Mouse (Mus musculus) MEL (cell line): ENCODE results near the gene Cnppd1. TPM values are rescaled to one million over a fixed set of nuclear protein-coding genes. Genes with fewer than 3 reads are reported as not detected.

Experiments
- DNase-seq: peaks from one replicate; pipeline ENCODE4 v3.0.0; 2011; ENCODE audit warnings: low read depth, low spot score
- H3K27ac ChIP-seq: 2 replicates; pipeline ENCODE4 v1.5.1; 2012; ENCODE audit warnings: low read depth, mild to moderate bottlenecking, control low read depth, low read length, moderate library complexity; ENCODE audit not compliant: control insufficient read depth
- H3K27me3 ChIP-seq, 2 experiments: fragments of 150-350 bp in 1 of 2; sonication (generic) in 1 of 2; 2 replicates each; pipeline ENCODE4 v1.6.1; 2012; ENCODE audit warnings: low read length in 2 of 2, mild to moderate bottlenecking in 2 of 2, improper control_type of control experiment in 1 of 2, moderate library complexity in 1 of 2; ENCODE audit not compliant: insufficient read depth in 2 of 2, control insufficient read depth in 1 of 2
- H3K36me3 ChIP-seq, 2 experiments: 2 replicates each; pipeline ENCODE4 v1.6.1; 2012 to 2014; ENCODE audit warnings: low read length in 2 of 2, improper control_type of control experiment in 1 of 2, inconsistent platforms in 1 of 2, mild to moderate bottlenecking in 1 of 2; ENCODE audit not compliant: insufficient read depth in 2 of 2, control insufficient read depth in 1 of 2
- H3K4me1 ChIP-seq, 2 experiments: fragments of 150-350 bp in 1 of 2; sonication (generic) in 1 of 2; 2 replicates each; pipeline ENCODE4 v1.6.1; 2012; ENCODE audit warnings: low read length in 2 of 2, improper control_type of control experiment in 1 of 2, mild to moderate bottlenecking in 1 of 2; ENCODE audit not compliant: insufficient read depth in 2 of 2, control insufficient read depth in 1 of 2
- H3K4me3 ChIP-seq, 2 experiments: fragments of 150-350 bp in 1 of 2; sonication (generic) in 1 of 2; 2 replicates each; pipeline ENCODE4 v1.5.1; 2012; ENCODE audit warnings: low read depth in 2 of 2, low read length in 2 of 2, mild to moderate bottlenecking in 2 of 2, moderate library complexity in 2 of 2, control low read depth in 1 of 2, improper control_type of control experiment in 1 of 2; ENCODE audit not compliant: control insufficient read depth in 1 of 2, insufficient read depth in 1 of 2
- H3K79me2 ChIP-seq: 2 replicates; pipeline ENCODE4 v1.6.1; 2012; ENCODE audit warnings: mild to moderate bottlenecking, low read length, moderate library complexity; ENCODE audit not compliant: control insufficient read depth, poor library complexity, insufficient read depth
- H3K9ac ChIP-seq: 2 replicates; pipeline ENCODE4 v1.6.1; 2012; ENCODE audit warnings: low read depth, mild to moderate bottlenecking, control low read depth, low read length, moderate library complexity; ENCODE audit not compliant: control insufficient read depth, poor library complexity, severe bottlenecking
- H3K9me3 ChIP-seq: fragments of 150-350 bp; sonication (generic); replicated peaks from 2 replicates; pipeline ENCODE4 v1.6.1; 2012; ENCODE audit warnings: mild to moderate bottlenecking, low read length, improper control_type of control experiment, moderate library complexity; ENCODE audit not compliant: insufficient read depth
- CHD1 ChIP-seq: IDR thresholded peaks from 2 replicates; pipeline ENCODE4 v1.6.1; 2012; ENCODE audit warnings: low read depth, mild to moderate bottlenecking, inconsistent platforms, low read length, improper control_type of control experiment
- CTCF ChIP-seq, 3 experiments: IDR thresholded peaks in 2 of 3; conservative IDR thresholded peaks in 1 of 3; 2 replicates each; pipeline ENCODE4 v1.5.1; 2011 to 2012; ENCODE audit warnings: low read length in 3 of 3, low read depth in 2 of 3, mild to moderate bottlenecking in 2 of 3, improper control_type of control experiment in 1 of 3, inconsistent platforms in 1 of 3, mixed read lengths in 1 of 3, moderate library complexity in 1 of 3; ENCODE audit not compliant: control insufficient read depth in 1 of 3, insufficient read depth in 1 of 3, poor library complexity in 1 of 3, severe bottlenecking in 1 of 3
- E2F4 ChIP-seq: IDR thresholded peaks from 2 replicates; pipeline ENCODE4 v1.6.1; 2011; ENCODE audit warnings: low read depth, low read length, improper control_type of control experiment, borderline replicate concordance
- GATA1 ChIP-seq: IDR thresholded peaks from 2 replicates; pipeline ENCODE4 v1.6.1; 2011; ENCODE audit warnings: low read depth, low read length, improper control_type of control experiment
- JUND ChIP-seq: IDR thresholded peaks from 2 replicates; pipeline ENCODE4 v1.6.1; 2011; ENCODE audit warnings: low read depth, mild to moderate bottlenecking, improper control_type of control experiment, low read length
- MEF2A ChIP-seq: IDR thresholded peaks from 2 replicates; pipeline ENCODE4 v1.6.1; 2014; ENCODE audit warnings: low read depth, mild to moderate bottlenecking, inconsistent platforms, low read length, improper control_type of control experiment; ENCODE audit not compliant: poor library complexity, insufficient replicate concordance, severe bottlenecking; ENCODE audit errors: extremely low read depth
- MXI1 ChIP-seq: IDR thresholded peaks from 2 replicates; pipeline ENCODE4 v1.6.1; 2011; ENCODE audit warnings: mild to moderate bottlenecking, low read depth, low read length, improper control_type of control experiment
- MYB ChIP-seq: IDR thresholded peaks from 2 replicates; pipeline ENCODE4 v1.6.1; 2011; ENCODE audit warnings: mild to moderate bottlenecking, low read depth, low read length, improper control_type of control experiment
- NELFE ChIP-seq: IDR thresholded peaks from 2 replicates; pipeline ENCODE4 v1.6.1; 2011; ENCODE audit warnings: low read depth, low read length, improper control_type of control experiment
- POLR2A ChIP-seq, 2 experiments: IDR thresholded peaks; 2 replicates each; pipeline ENCODE4 v1.6.1; 2011 to 2012; ENCODE audit warnings: low read length in 2 of 2, mild to moderate bottlenecking in 2 of 2, control low read depth in 1 of 2, improper control_type of control experiment in 1 of 2, low read depth in 1 of 2, moderate library complexity in 1 of 2; ENCODE audit not compliant: control insufficient read depth in 1 of 2, insufficient read depth in 1 of 2, poor library complexity in 1 of 2
- POLR2AphosphoS2 ChIP-seq: IDR thresholded peaks from 2 replicates; pipeline ENCODE4 v1.6.1; 2011; ENCODE audit warnings: low read length, improper control_type of control experiment
- RAD21 ChIP-seq: IDR thresholded peaks from 2 replicates; pipeline ENCODE4 v1.6.1; 2011; ENCODE audit warnings: mild to moderate bottlenecking, low read depth, low read length, improper control_type of control experiment
- SIN3A ChIP-seq: IDR thresholded peaks from 2 replicates; pipeline ENCODE4 v1.6.1; 2012; ENCODE audit warnings: low read length, improper control_type of control experiment, inconsistent platforms
- SMC3 ChIP-seq: IDR thresholded peaks from 2 replicates; pipeline ENCODE4 v1.6.1; 2011; ENCODE audit warnings: low read depth, low read length, improper control_type of control experiment
- TBP ChIP-seq: IDR thresholded peaks from 2 replicates; pipeline ENCODE4 v1.8.0; 2011; ENCODE audit warnings: low read depth, low read length, improper control_type of control experiment
- TCF12 ChIP-seq: IDR thresholded peaks from 2 replicates; pipeline ENCODE4 v1.6.1; 2014; ENCODE audit warnings: low read depth, mild to moderate bottlenecking, inconsistent platforms, low read length, improper control_type of control experiment, moderate library complexity
- ZC3H11A ChIP-seq: IDR thresholded peaks from 2 replicates; pipeline ENCODE4 v1.6.1; 2012; ENCODE audit warnings: low read depth, mild to moderate bottlenecking, inconsistent platforms, low read length, improper control_type of control experiment
- ZKSCAN1 ChIP-seq: IDR thresholded peaks from 2 replicates; pipeline ENCODE4 v1.6.1; 2012; ENCODE audit warnings: low read depth, mild to moderate bottlenecking, inconsistent platforms, low read length, improper control_type of control experiment, moderate library complexity
- ZMIZ1 ChIP-seq: IDR thresholded peaks from 2 replicates; pipeline ENCODE4 v1.6.1; 2012; ENCODE audit warnings: low read depth, mild to moderate bottlenecking, inconsistent platforms, low read length, improper control_type of control experiment, moderate library complexity
- ZNF384 ChIP-seq: IDR thresholded peaks from 2 replicates; pipeline ENCODE4 v1.6.1; 2012; ENCODE audit warnings: low read depth, mild to moderate bottlenecking, inconsistent platforms, low read length, improper control_type of control experiment
- polyA plus RNA-seq, 2 experiments: library from polyadenylated mRNA; stranded (reverse) in 1 of 2; unstranded in 1 of 2; fragments of >175 nt in 1 of 2; fragments of >200 nt in 1 of 2; gene quantifications; 2 replicates each; pipeline versions ENCODE4 v1.2.1 to v1.2.4; 2012; ENCODE audit warnings: low replicate concordance in 2 of 2, low read depth in 1 of 2; ENCODE audit not compliant: insufficient read length in 2 of 2, insufficient read depth in 1 of 2, missing spikeins in 1 of 2
- total RNA-seq: library from RNA; depleted of rRNA; stranded (reverse); fragments of 300-350 nt; gene quantifications from 2 replicates; pipeline ENCODE4 v1.2.3, GENCODE M21; 2012

Gene Cnppd1
- total and polyA plus RNA-seq, 3 experiments = 54.4 to 314 (median 70.1) TPM

DNA sequence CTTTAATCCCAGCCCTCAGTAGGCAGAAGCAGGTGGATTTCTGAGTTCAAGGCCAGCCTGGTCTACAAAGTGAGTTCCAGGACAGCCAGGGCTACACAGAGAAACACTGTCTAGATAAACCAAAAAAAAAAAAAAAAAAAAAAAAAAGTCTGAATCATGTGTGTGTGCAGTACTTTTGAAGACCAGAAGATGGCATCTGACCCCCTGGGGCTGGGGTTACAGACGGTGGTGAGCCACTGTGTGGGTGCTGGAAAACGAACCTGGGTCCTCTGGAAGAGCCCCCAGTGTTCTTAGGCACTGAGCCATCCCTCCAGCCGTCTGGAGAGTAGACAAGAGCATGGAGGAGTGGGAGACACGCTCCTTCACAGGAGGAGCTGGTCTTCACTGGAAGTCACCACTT is 39.6 kb upstream of the Cnppd1 start:
- no peak overlapping the region for H3K9ac ChIP-seq
- no peaks in the 10 kb centered on the region for H3K9me3 ChIP-seq
- TF ChIP-seq TBP = no peak
- 0 out of 2 replicates have a peak, but pooled peaks have one; percentile 2 for TF ChIP-seq ZC3H11A
- TF ChIP-seq CTCF (IDR thresholded peaks at IDR 0.05 in 2 of 3, conservative IDR thresholded peaks at IDR 0.05 in 1 of 3; ENCODE audit: control insufficient read depth in 1 of 3, insufficient read depth in 1 of 3, low read depth in 2 of 3, low read length in 3 of 3, poor library complexity in 1 of 3, severe bottlenecking in 1 of 3) = peak; percentile 24 to 52 (median 37)
- TF ChIP-seq SMC3 = peak; percentile 54
- TF ChIP-seq RAD21 = peak; percentile 43
- peak; percentile 95 for TF ChIP-seq ZNF384
- DNase-seq = peak; percentile 46
- H3K27me3 ChIP-seq = no peaks in the 10 kb centered on the region
- peaks cover 14% of the 10 kb centered on the region for H3K79me2 ChIP-seq
- no peak overlapping the region for H3K27ac ChIP-seq
- no peak overlapping the region for H3K4me3 ChIP-seq
- peaks cover 2 to 16% of the 10 kb centered on the region in 2 experiments for H3K4me1 ChIP-seq
- peaks cover 0 to 13% of the 10 kb centered on the region in 2 experiments; a peak in 2 of 4 replicates for H3K36me3 ChIP-seq

- Histone ChIP-seq H3K36me3 (peaks cover 0 to 11% of the 10 kb centered on the region in 2 experiments; a peak in 3 of 4 replicates), H3K4me3 (no peak overlapping the region), H3K9me3 (no peaks in the 10 kb centered on the region), H3K9ac (no peak overlapping the region), H3K4me1 (peaks cover 2 to 10% of the 10 kb centered on the region in 2 experiments; a peak in 3 of 4 replicates), H3K27ac (no peak overlapping the region), H3K27me3 (no peaks in the 10 kb centered on the region), H3K79me2 (peaks cover 14% of the 10 kb centered on the region)
- DNase-seq = no peak
- TF ChIP-seq SIN3A (no peak), TCF12 (no peak), RAD21 (no peak), SMC3 (no peak), CHD1 (no peak), JUND (no peak), MXI1 (no peak), MEF2A (no peak), MYB (no peak), POLR2A (IDR thresholded peaks at IDR 0.05; ENCODE audit: control insufficient read depth in 1 of 2, insufficient read depth in 1 of 2, low read depth in 1 of 2, low read length in 2 of 2, poor library complexity in 1 of 2) (no peak), ZMIZ1 (no peak), GATA1 (no peak), ZNF384 (no peak), ZKSCAN1 (no peak), E2F4 (no peak), POLR2AphosphoS2 (no peak), NELFE (no peak)
These were observed 38.9 kb upstream of the Cnppd1 start for GRCm38 (mm10) chr1:75181377-75181870.
